Mouse (Mus musculus): Measurements from ENCODE around the gene Slc16a8. TPM values are rescaled to one million over a fixed set of nuclear protein-coding genes. Genes with fewer than 3 reads are reported as not detected.

Slc16a8 gene
- polyA plus RNA-seq, 1 experiment from 2014 or later: 0.13 TPM

GRCm38 (mm10) chr15:79270317-79271123, 16.0 kb upstream of the Slc16a8 start:
- TF ChIP-seq EP300 (IDR thresholded peaks at IDR 0.05): no peak
- no peak for TF ChIP-seq CTCF (IDR thresholded peaks at IDR 0.05)
- H3K4me2 ChIP-seq (replicated peaks; ENCODE audit: low read depth, low read length): peak overlapping the region; percentile 47
- peak; percentile 88 for ATAC-seq
- H3K36me3 ChIP-seq (ENCODE audit: insufficient read depth, low read length): no peaks in the 10 kb centered on the region
- no peaks in the 10 kb centered on the region for H3K4me1 ChIP-seq (ENCODE audit: insufficient read depth, low read depth, low read length)
- peak; percentile 91 for DNase-seq (ENCODE audit: low spot score)
- H3K4me3 ChIP-seq (ENCODE audit: low read depth, low read length): 0 out of 2 replicates have a peak overlapping the region, but pooled peaks have one; percentile 12
- no peak overlapping the region for H3K27ac ChIP-seq (ENCODE audit: low read length)
- no peak overlapping the region for H3K9ac ChIP-seq (replicated peaks; ENCODE audit: low read depth)
- no peaks in the 10 kb centered on the region for H3K27me3 ChIP-seq (replicated peaks; ENCODE audit: insufficient read depth, low read length)
- no peaks in the 10 kb centered on the region for H3K9me3 ChIP-seq (ENCODE audit: low read length)
- WGBS: 3% methylated on average over 33 of the region's 33 CpGs

- no peaks in the 10 kb centered on the region for H3K4me1 ChIP-seq (ENCODE audit: insufficient read depth, low read depth, low read length)
- H3K9me3 ChIP-seq (ENCODE audit: low read length): no peaks in the 10 kb centered on the region
- ATAC-seq (0 out of 2 replicates have a peak, but pooled peaks have one; percentile 11), DNase-seq (ENCODE audit: low spot score) (no peak)
- no peak overlapping the region for H3K4me2 ChIP-seq (replicated peaks; ENCODE audit: low read depth, low read length)
- H3K9ac ChIP-seq (replicated peaks; ENCODE audit: low read depth): no peak overlapping the region
- TF ChIP-seq CTCF (IDR thresholded peaks at IDR 0.05): no peak
- no peak for TF ChIP-seq EP300 (IDR thresholded peaks at IDR 0.05)
- no peak overlapping the region for H3K4me3 ChIP-seq (ENCODE audit: low read depth, low read length)
- WGBS: 6% methylated on average over 1 of the region's 1 CpGs
- H3K27ac ChIP-seq (ENCODE audit: low read length): no peak overlapping the region
- H3K27me3 ChIP-seq (replicated peaks; ENCODE audit: insufficient read depth, low read length): peaks cover 1% of the 10 kb centered on the region; the same call in 1 of the 2 replicates
- no peaks in the 10 kb centered on the region for H3K36me3 ChIP-seq (ENCODE audit: insufficient read depth, low read length)
Measured at GRCm38 (mm10) chr15:79268521-79268920, 14.0 kb upstream of the Slc16a8 start.

- no peaks in the 10 kb centered on the region for H3K36me3 ChIP-seq (ENCODE audit: insufficient read depth, low read length)
- H3K9ac ChIP-seq (replicated peaks; ENCODE audit: low read depth): no peak overlapping the region
- WGBS: 46% methylated on average over 4 of the region's 4 CpGs
- H3K4me1 ChIP-seq (ENCODE audit: insufficient read depth, low read depth, low read length): peaks cover 4% of the 10 kb centered on the region; the same call in 1 of the 2 replicates
- peaks cover 24% of the 10 kb centered on the region for H3K27me3 ChIP-seq (replicated peaks; ENCODE audit: insufficient read depth, low read length)
- H3K9me3 ChIP-seq (ENCODE audit: low read length): no peaks in the 10 kb centered on the region
- no peak for TF ChIP-seq EP300 (IDR thresholded peaks at IDR 0.05)
- TF ChIP-seq CTCF (IDR thresholded peaks at IDR 0.05): no peak
- no peak overlapping the region for H3K27ac ChIP-seq (ENCODE audit: low read length)
- no peak overlapping the region for H3K4me2 ChIP-seq (replicated peaks; ENCODE audit: low read depth, low read length)
- H3K4me3 ChIP-seq (ENCODE audit: low read depth, low read length): no peak overlapping the region
- no peak for ATAC-seq
- DNase-seq (ENCODE audit: low spot score): no peak
Measured at GRCm38 (mm10) chr15:79265384-79265783, 10.8 kb upstream of the Slc16a8 start.

- Histone ChIP-seq H3K27me3 (replicated peaks; ENCODE audit: insufficient read depth, low read length) (peaks cover 30% of the 10 kb centered on the region), H3K4me3 (ENCODE audit: low read depth, low read length) (no peak overlapping the region), H3K4me1 (ENCODE audit: insufficient read depth, low read depth, low read length) (peaks cover 4% of the 10 kb centered on the region; the same call in 1 of the 2 replicates), H3K9ac (replicated peaks; ENCODE audit: low read depth) (no peak overlapping the region), H3K36me3 (ENCODE audit: insufficient read depth, low read length) (no peaks in the 10 kb centered on the region), H3K27ac (ENCODE audit: low read length) (no peak overlapping the region), H3K9me3 (ENCODE audit: low read length) (no peaks in the 10 kb centered on the region), H3K4me2 (replicated peaks; ENCODE audit: low read depth, low read length) (no peak overlapping the region)
- no peak for TF ChIP-seq EP300 (IDR thresholded peaks at IDR 0.05)
- DNase-seq (ENCODE audit: low spot score) (no peak), ATAC-seq (no peak)
- WGBS: 89% methylated on average over 6 of the region's 6 CpGs
Measured at GRCm38 (mm10) chr15:79263726-79264125, 9.2 kb upstream of the Slc16a8 start.

DNA sequence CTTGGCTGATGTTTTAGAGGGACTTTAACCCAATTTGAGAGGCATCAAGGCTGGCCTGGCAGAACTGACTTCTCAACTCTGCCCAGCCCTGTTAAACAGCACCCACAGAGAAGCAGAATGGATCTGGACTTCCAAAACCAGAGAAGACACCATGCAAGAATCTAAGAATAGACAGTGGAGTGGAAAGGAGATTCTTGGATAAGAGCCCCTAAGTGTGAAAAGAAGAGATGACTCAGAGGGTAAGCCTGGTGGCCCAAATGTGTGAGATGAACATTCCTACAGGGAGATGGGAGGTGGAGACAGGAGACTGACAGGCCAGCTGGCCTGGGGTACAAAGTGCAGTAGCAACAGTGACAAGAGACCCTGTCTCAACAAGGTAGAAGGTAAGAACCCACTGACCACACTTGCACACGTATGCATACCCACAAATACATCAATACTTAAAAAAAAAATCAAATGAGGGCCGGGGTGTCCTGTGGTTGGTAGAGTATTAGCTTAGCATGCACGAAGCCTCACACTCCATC, 8.3 kb upstream of the Slc16a8 start:
- WGBS: 91% methylated on average over 3 of the region's 3 CpGs
- Histone ChIP-seq H3K4me2 (replicated peaks; ENCODE audit: low read depth, low read length) (no peak overlapping the region), H3K36me3 (ENCODE audit: insufficient read depth, low read length) (no peaks in the 10 kb centered on the region), H3K27ac (ENCODE audit: low read length) (no peak overlapping the region), H3K9ac (replicated peaks; ENCODE audit: low read depth) (no peak overlapping the region), H3K9me3 (ENCODE audit: low read length) (no peaks in the 10 kb centered on the region), H3K4me1 (ENCODE audit: insufficient read depth, low read depth, low read length) (peaks cover 4% of the 10 kb centered on the region; the same call in 1 of the 2 replicates), H3K4me3 (ENCODE audit: low read depth, low read length) (no peak overlapping the region), H3K27me3 (replicated peaks; ENCODE audit: insufficient read depth, low read length) (peaks cover 30% of the 10 kb centered on the region)
- TF ChIP-seq EP300 (IDR thresholded peaks at IDR 0.05) (no peak), CTCF (IDR thresholded peaks at IDR 0.05) (no peak)
- DNase-seq (ENCODE audit: low spot score) (no peak), ATAC-seq (no peak)

- DNase-seq (ENCODE audit: low spot score) (no peak), ATAC-seq (no peak)
- no peaks in the 10 kb centered on the region for H3K36me3 ChIP-seq (ENCODE audit: insufficient read depth, low read length)
- no peaks in the 10 kb centered on the region for H3K9me3 ChIP-seq (ENCODE audit: low read length)
- H3K9ac ChIP-seq (replicated peaks; ENCODE audit: low read depth): no peak overlapping the region
- H3K27me3 ChIP-seq (replicated peaks; ENCODE audit: insufficient read depth, low read length): peaks cover 30% of the 10 kb centered on the region
- H3K27ac ChIP-seq (ENCODE audit: low read length): no peak overlapping the region
- H3K4me2 ChIP-seq (replicated peaks; ENCODE audit: low read depth, low read length): no peak overlapping the region
- 17% methylated on average over 13 of the region's 13 CpGs for WGBS
- TF ChIP-seq CTCF (IDR thresholded peaks at IDR 0.05) (peak; percentile 58), EP300 (IDR thresholded peaks at IDR 0.05) (no peak)
- H3K4me3 ChIP-seq (ENCODE audit: low read depth, low read length): no peak overlapping the region
- H3K4me1 ChIP-seq (ENCODE audit: insufficient read depth, low read depth, low read length): peaks cover 4% of the 10 kb centered on the region; the same call in 1 of the 2 replicates
Measured at GRCm38 (mm10) chr15:79262375-79262774, 7.8 kb upstream of the Slc16a8 start.

Data from lung, postnatal 0 days (tissue).